Mouse (Mus musculus) spleen, adult 2 months (tissue): Measurements from ENCODE around the gene Ubac1.

ENCODE experiments used
- CTCF ChIP-seq: fragments of 200-500 bp; IDR thresholded peaks from 2 replicates; pipeline ENCODE4 v1.5.1; 2011; ENCODE audit warnings: mild to moderate bottlenecking, inconsistent platforms; ENCODE audit not compliant: insufficient read depth, insufficient read length, insufficient replicate concordance; ENCODE audit errors: extremely low read depth
- POLR2A ChIP-seq: fragments of 200-500 bp; IDR thresholded peaks from 2 replicates; pipeline ENCODE4 v1.6.1; 2011; ENCODE audit warnings: low read depth, low read length, inconsistent platforms

DNA sequence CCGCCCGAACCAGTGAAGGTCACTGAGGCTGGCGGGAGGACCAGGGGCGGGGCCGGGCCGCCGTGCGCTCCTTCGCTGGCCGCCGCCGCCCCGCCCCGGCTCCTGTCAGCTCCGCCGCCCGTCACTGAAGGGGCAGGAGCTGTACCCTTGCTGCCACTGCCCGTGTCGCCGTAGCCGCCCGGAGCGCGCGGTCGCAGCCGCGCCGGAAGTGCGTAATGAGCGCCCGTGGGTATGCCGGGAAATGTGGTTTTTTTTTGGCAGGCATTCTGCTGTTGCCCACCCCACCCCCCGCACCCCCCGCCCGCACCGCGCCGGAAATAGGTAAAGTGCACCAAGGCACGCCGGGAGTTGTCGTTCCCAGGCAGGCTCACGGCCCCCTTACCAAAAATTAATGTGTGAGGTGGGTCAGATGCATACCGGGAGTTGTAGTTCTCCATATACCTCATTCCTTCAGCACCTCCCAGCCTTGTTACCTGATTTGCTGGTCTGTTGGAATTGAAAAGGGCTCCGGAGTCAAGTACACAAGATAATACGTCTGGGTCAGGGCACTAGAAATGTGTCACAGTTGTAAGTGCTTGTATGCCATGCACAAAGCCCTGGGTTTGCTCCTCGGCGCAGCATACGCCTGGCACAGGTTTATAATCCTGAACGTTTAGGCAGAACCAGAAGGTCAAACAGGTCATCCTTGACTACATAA, at the start of gene Ubac1:
- TF ChIP-seq CTCF (no peak), POLR2A (no peak)
